Mouse (Mus musculus): ENCODE results near the gene Dner. TPM values are rescaled to one million over a fixed set of nuclear protein-coding genes. Genes with fewer than 3 reads are reported as not detected.

The Dner gene
- total and polyA plus RNA-seq, 3 experiments, result 0.05 to 0.43 (median 0.23) TPM

GRCm38 (mm10) chr1:84408873-84409272 is 287.1 kb downstream of the Dner start:
- TF ChIP-seq CTCF (IDR thresholded peaks at IDR 0.05) (no peak), EP300 (IDR thresholded peaks at IDR 0.05; ENCODE audit: insufficient read depth, low read depth, low read length) (no peak), POLR2A (IDR thresholded peaks at IDR 0.05; ENCODE audit: insufficient read depth, low read depth, low read length) (no peak)

GRCm38 (mm10) chr1:84406891-84407290 is 289.1 kb downstream of the Dner start:
- intact Hi-C loops (cut with DNase I), result no loop called here
- Histone ChIP-seq H3K36me3 (ENCODE audit: control insufficient read depth, insufficient read depth, low read length) (no peaks in the 10 kb centered on the region), H3K79me2 (replicated peaks; ENCODE audit: control insufficient read depth, insufficient read depth, low read length) (no peaks in the 10 kb centered on the region), H3K4me1 (ENCODE audit: control insufficient read depth, insufficient read depth, low read length) (peaks cover 5% of the 10 kb centered on the region), H3K9ac (ENCODE audit: low read depth, low read length) (no peak overlapping the region), H3K27me3 (ENCODE audit: control insufficient read depth, insufficient read depth, low read length) (no peaks in the 10 kb centered on the region), H3K27ac (peak overlapping the region; percentile 40), H3K4me3 (no peak overlapping the region)
- TF ChIP-seq EP300 (IDR thresholded peaks at IDR 0.05; ENCODE audit: insufficient read depth, low read depth, low read length) (peak; percentile 87), CTCF (IDR thresholded peaks at IDR 0.05) (no peak)
- WGBS, result 47% methylated on average over 4 of the region's 4 CpGs
- peak; percentile 59 to 82 for DNase-seq

More at GRCm38 (mm10) chr1:84408873-84409272, 287.1 kb downstream of the Dner start:
- Histone ChIP-seq H3K27ac (peak overlapping the region; percentile 0; the same call in 1 of the 2 replicates), H3K4me1 (ENCODE audit: control insufficient read depth, insufficient read depth, low read length) (peaks cover 5% of the 10 kb centered on the region), H3K36me3 (ENCODE audit: control insufficient read depth, insufficient read depth, low read length) (no peaks in the 10 kb centered on the region), H3K9ac (ENCODE audit: low read depth, low read length) (no peak overlapping the region), H3K79me2 (replicated peaks; ENCODE audit: control insufficient read depth, insufficient read depth, low read length) (no peaks in the 10 kb centered on the region), H3K27me3 (ENCODE audit: control insufficient read depth, insufficient read depth, low read length) (no peaks in the 10 kb centered on the region), H3K4me3 (no peak overlapping the region)
- no peak for DNase-seq
- 76% methylated on average over 2 of the region's 2 CpGs for WGBS
- intact Hi-C loops (cut with DNase I), result no loop called here

- intact Hi-C loops (cut with DNase I), result no loop called here
- peaks cover 5% of the 10 kb centered on the region for H3K4me1 ChIP-seq (ENCODE audit: control insufficient read depth, insufficient read depth, low read length)
- no peak overlapping the region for H3K27ac ChIP-seq
- no peak overlapping the region for H3K9ac ChIP-seq (ENCODE audit: low read depth, low read length)
- 90% methylated on average over 5 of the region's 5 CpGs for WGBS
- H3K79me2 ChIP-seq (replicated peaks; ENCODE audit: control insufficient read depth, insufficient read depth, low read length), result no peaks in the 10 kb centered on the region
- no peak for TF ChIP-seq POLR2A (IDR thresholded peaks at IDR 0.05; ENCODE audit: insufficient read depth, low read depth, low read length)
- no peak for TF ChIP-seq CTCF (IDR thresholded peaks at IDR 0.05)
- TF ChIP-seq EP300 (IDR thresholded peaks at IDR 0.05; ENCODE audit: insufficient read depth, low read depth, low read length), result no peak
- H3K27me3 ChIP-seq (ENCODE audit: control insufficient read depth, insufficient read depth, low read length), result no peaks in the 10 kb centered on the region
- no peaks in the 10 kb centered on the region for H3K36me3 ChIP-seq (ENCODE audit: control insufficient read depth, insufficient read depth, low read length)
- no peak overlapping the region for H3K4me3 ChIP-seq
- no peak for DNase-seq
Observed at GRCm38 (mm10) chr1:84405551-84406290, 290.3 kb downstream of the Dner start.

GRCm38 (mm10) chr1:84404880-84405279 is 291.1 kb downstream of the Dner start:
- intact Hi-C loops (cut with DNase I), result no loop called here
- no peak overlapping the region for H3K4me3 ChIP-seq
- WGBS, result 37% methylated on average over 12 of the region's 12 CpGs
- H3K36me3 ChIP-seq (ENCODE audit: control insufficient read depth, insufficient read depth, low read length), result no peaks in the 10 kb centered on the region
- no peaks in the 10 kb centered on the region for H3K27me3 ChIP-seq (ENCODE audit: control insufficient read depth, insufficient read depth, low read length)
- TF ChIP-seq CTCF (IDR thresholded peaks at IDR 0.05) (no peak), POLR2A (IDR thresholded peaks at IDR 0.05; ENCODE audit: insufficient read depth, low read depth, low read length) (no peak), EP300 (IDR thresholded peaks at IDR 0.05; ENCODE audit: insufficient read depth, low read depth, low read length) (no peak)
- DNase-seq, result peak in 1 of 2 experiments; percentile 38
- H3K4me1 ChIP-seq (ENCODE audit: control insufficient read depth, insufficient read depth, low read length), result peaks cover 5% of the 10 kb centered on the region
- no peaks in the 10 kb centered on the region for H3K79me2 ChIP-seq (replicated peaks; ENCODE audit: control insufficient read depth, insufficient read depth, low read length)
- no peak overlapping the region for H3K27ac ChIP-seq
- H3K9ac ChIP-seq (ENCODE audit: low read depth, low read length), result no peak overlapping the region

GRCm38 (mm10) chr1:84402154-84402553 is 293.9 kb downstream of the Dner start:
- no peak for DNase-seq
- Histone ChIP-seq H3K4me1 (ENCODE audit: control insufficient read depth, insufficient read depth, low read length) (peaks cover 2% of the 10 kb centered on the region), H3K4me3 (no peak overlapping the region), H3K9ac (ENCODE audit: low read depth, low read length) (no peak overlapping the region), H3K36me3 (ENCODE audit: control insufficient read depth, insufficient read depth, low read length) (no peaks in the 10 kb centered on the region), H3K79me2 (replicated peaks; ENCODE audit: control insufficient read depth, insufficient read depth, low read length) (no peaks in the 10 kb centered on the region), H3K27me3 (ENCODE audit: control insufficient read depth, insufficient read depth, low read length) (no peaks in the 10 kb centered on the region), H3K27ac (no peak overlapping the region)
- WGBS, result 63% methylated on average over 1 of the region's 1 CpGs
- intact Hi-C loops (cut with DNase I), result no loop called here
- TF ChIP-seq CTCF (IDR thresholded peaks at IDR 0.05) (no peak), POLR2A (IDR thresholded peaks at IDR 0.05; ENCODE audit: insufficient read depth, low read depth, low read length) (no peak), EP300 (IDR thresholded peaks at IDR 0.05; ENCODE audit: insufficient read depth, low read depth, low read length) (no peak)

- Histone ChIP-seq H3K27me3 (ENCODE audit: control insufficient read depth, insufficient read depth, low read length) (no peaks in the 10 kb centered on the region), H3K27ac (no peak overlapping the region), H3K9ac (ENCODE audit: low read depth, low read length) (no peak overlapping the region), H3K79me2 (replicated peaks; ENCODE audit: control insufficient read depth, insufficient read depth, low read length) (no peaks in the 10 kb centered on the region), H3K4me1 (ENCODE audit: control insufficient read depth, insufficient read depth, low read length) (no peaks in the 10 kb centered on the region; the same call in 1 of the 2 replicates), H3K4me3 (no peak overlapping the region), H3K36me3 (ENCODE audit: control insufficient read depth, insufficient read depth, low read length) (no peaks in the 10 kb centered on the region)
- no peak for DNase-seq
- WGBS, result 52% methylated on average over 3 of the region's 3 CpGs
- TF ChIP-seq POLR2A (IDR thresholded peaks at IDR 0.05; ENCODE audit: insufficient read depth, low read depth, low read length) (no peak), EP300 (IDR thresholded peaks at IDR 0.05; ENCODE audit: insufficient read depth, low read depth, low read length) (no peak)
- intact Hi-C loops (cut with DNase I), result no loop called here
Observed at GRCm38 (mm10) chr1:84399671-84400070, 296.4 kb downstream of the Dner start.
